Mouse (Mus musculus) pancreas, adult 10 weeks (tissue): ENCODE measurements around the gene Cop1. TPM values are rescaled to one million over a fixed set of nuclear protein-coding genes. Genes with fewer than 3 reads are reported as not detected.

Experiments used
- polyA plus RNA-seq: library from polyadenylated mRNA; stranded (reverse); fragments of 350-450 nt; fragmentation: Illumina TruSeq; extraction: RNeasy Lipid Tissue Mini Kit (QIAGEN cat#74804); gene quantifications from one replicate; pipeline ENCODE4 v1.2.3, GENCODE M21; 2015; ENCODE audit warnings: low read depth, low replicate concordance; ENCODE audit not compliant: insufficient read depth

Cop1 gene
- polyA plus RNA-seq = 14.1 TPM

GRCm38 (mm10) chr1:159231781-159232571 lies at the start of gene Cop1:
TSS of gene Cop1 (plus strand) at chr1:159232320.

